Mouse (Mus musculus) MN1 (cell line): ENCODE data around the gene Olfr3.

Experiments used
- DNase-seq: peaks from one replicate; pipeline ENCODE4 v3.0.0-alpha.2; 2016; ENCODE audit warnings: low spot score

Olfr3 gene

DNA sequence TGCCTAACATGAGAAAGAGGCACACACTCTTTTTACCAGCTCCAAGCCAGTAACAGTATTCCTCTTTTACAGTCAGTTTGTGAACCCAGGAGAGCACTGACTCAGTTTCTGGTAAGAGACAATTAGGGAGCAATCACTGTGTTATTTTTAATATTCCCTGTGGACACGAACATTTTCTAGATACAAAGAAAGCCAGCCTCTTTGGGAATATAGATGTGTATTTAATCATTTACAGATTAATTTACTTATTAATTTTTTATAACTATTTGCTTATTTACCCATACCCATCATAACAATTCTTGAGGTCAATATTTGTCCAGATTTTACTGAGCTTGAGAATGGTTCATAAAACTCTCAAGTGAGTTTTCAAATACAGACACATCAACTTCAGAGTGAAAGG lies at the start of gene Olfr3:
Olfr3 (minus strand) TSS at position 101 of the 400 bp plus-strand sequence.
- DNase-seq, result no peak

GRCm38 (mm10) chr2:36862560-36862959 lies 45.7 kb upstream of the Olfr3 start, which contains the start of gene Olfr351:
Olfr351 (minus strand) TSS chr2:36862660.
- DNase-seq, result no peak

GRCm38 (mm10) chr2:36846010-36846409 lies 29.2 kb upstream of the Olfr3 start, which contains the start of gene Olfr350:
Olfr350 (plus strand) TSS chr2:36846310.
- DNase-seq, result no peak

DNA sequence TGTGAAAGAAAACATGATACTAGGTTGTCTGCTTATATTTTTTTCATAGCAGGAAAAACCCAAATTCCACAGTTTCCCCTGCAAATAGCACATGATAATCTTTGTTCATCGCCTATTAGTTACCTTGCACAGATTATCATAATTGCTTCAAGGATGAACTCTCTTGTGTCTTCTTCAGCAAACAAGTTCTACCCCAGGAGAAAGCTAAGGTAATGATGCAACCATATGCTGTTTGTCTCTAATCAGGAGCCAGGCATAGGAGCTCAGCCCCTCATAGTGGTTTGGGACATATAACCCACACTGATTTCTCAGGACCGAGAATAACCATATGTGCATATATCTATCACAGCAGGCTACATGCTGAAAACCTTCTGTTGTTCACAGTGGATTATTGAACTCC lies 26.6 kb downstream of the Olfr3 start, which contains the start of gene Olfr50:
Olfr50 (plus strand) TSS at position 301 of the 400 bp plus-strand sequence.
- DNase-seq, result no peak

DNA sequence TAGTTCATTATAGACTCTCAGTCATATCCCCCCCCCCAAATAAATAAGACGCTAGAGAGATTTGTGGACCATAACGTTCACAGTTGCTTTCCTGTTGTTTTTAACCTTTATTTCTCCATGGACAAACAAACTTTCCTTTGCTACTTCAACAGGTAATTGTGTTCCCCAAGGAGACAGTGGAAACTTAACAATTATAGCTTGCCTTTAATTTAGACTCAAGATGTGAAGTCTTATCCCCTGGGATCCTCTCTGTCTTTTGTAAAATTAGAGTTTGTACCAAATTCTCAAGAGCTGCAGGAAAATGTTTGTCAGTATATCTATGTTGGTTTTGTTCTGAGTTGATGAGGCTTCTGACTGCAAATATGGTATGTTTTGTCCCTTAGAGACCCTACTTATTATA lies 32.9 kb downstream of the Olfr3 start, which contains the start of gene Olfr348:
Olfr348 (plus strand) TSS at position 301 of the 400 bp plus-strand sequence.
- no peak for DNase-seq
